Mouse (Mus musculus): ENCODE measurements around the gene Tas2r143.

DNA sequence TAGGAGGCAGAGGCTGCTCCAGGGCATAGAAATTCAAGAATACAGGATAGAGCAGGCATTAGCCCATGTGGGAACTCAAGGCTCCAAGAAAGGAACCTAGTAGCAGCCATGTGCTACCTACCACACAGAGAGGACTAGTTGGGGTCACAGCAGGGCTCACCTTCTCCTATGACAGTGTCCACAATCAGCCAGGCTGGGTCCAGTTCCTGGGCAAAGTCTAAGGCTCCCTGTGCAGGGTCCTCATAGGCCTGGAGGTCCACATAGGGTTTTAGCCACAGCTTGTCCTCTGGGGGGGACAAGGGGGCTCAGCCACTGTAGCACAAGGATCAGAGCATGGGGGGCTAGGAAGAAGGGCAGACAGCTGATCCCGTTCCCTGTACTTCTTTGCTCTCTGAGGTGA is 37.5 kb upstream of the Tas2r143 start:
- TF ChIP-seq CTCF (IDR thresholded peaks at IDR 0.05; ENCODE audit: low read depth): no peak
- TF ChIP-seq EP300 (IDR thresholded peaks at IDR 0.05; ENCODE audit: low read depth): no peak

Measured in heart, postnatal 0 days (tissue).